Mouse (Mus musculus): ENCODE data around the gene Cfap58. TPM values are rescaled to one million over a fixed set of nuclear protein-coding genes. Genes with fewer than 3 reads are reported as not detected.

Cfap58 gene
- polyA plus RNA-seq, 1 experiment from 2014 or later, result 0.09 TPM

GRCm38 (mm10) chr19:47905081-47905480, 32.4 kb upstream of the Cfap58 start:
- no peak overlapping the region for H3K4me3 ChIP-seq
- H3K9me3 ChIP-seq (replicated peaks), result no peaks in the 10 kb centered on the region
- no peak overlapping the region for H3K9ac ChIP-seq
- 0 out of 2 replicates have a peak overlapping the region, but pooled peaks have one; percentile 34 for H3K27ac ChIP-seq
- no peaks in the 10 kb centered on the region for H3K27me3 ChIP-seq
- H3K36me3 ChIP-seq, result no peaks in the 10 kb centered on the region
- 54% methylated on average over 4 of the region's 4 CpGs for WGBS
- no peak overlapping the region for H3K4me2 ChIP-seq
- peaks cover 75% of the 10 kb centered on the region for H3K4me1 ChIP-seq (replicated peaks)
- ATAC-seq (replicated peaks; ENCODE audit: insufficient number of reproducible peaks, insufficient read depth, low FRiP score, low read depth), result no peak

- Histone ChIP-seq H3K27ac (no peak overlapping the region), H3K27me3 (no peaks in the 10 kb centered on the region), H3K4me3 (no peak overlapping the region), H3K9ac (no peak overlapping the region), H3K9me3 (replicated peaks) (no peaks in the 10 kb centered on the region), H3K4me1 (replicated peaks) (peaks cover 75% of the 10 kb centered on the region), H3K4me2 (no peak overlapping the region), H3K36me3 (no peaks in the 10 kb centered on the region)
- ATAC-seq (replicated peaks; ENCODE audit: insufficient number of reproducible peaks, insufficient read depth, low FRiP score, low read depth), result no peak
- WGBS, result 71% methylated on average over 5 of the region's 5 CpGs
Observed at GRCm38 (mm10) chr19:47905603-47906002, 31.9 kb upstream of the Cfap58 start.

GRCm38 (mm10) chr19:47907596-47907995, 29.9 kb upstream of the Cfap58 start:
- WGBS, result 81% methylated on average over 9 of the region's 9 CpGs
- Histone ChIP-seq H3K36me3 (no peaks in the 10 kb centered on the region), H3K27ac (no peak overlapping the region), H3K9ac (no peak overlapping the region), H3K4me3 (no peak overlapping the region), H3K9me3 (replicated peaks) (no peaks in the 10 kb centered on the region), H3K4me2 (no peak overlapping the region), H3K27me3 (no peaks in the 10 kb centered on the region), H3K4me1 (replicated peaks) (peaks cover 72% of the 10 kb centered on the region)
- no peak for ATAC-seq (replicated peaks; ENCODE audit: insufficient number of reproducible peaks, insufficient read depth, low FRiP score, low read depth)

GRCm38 (mm10) chr19:47908961-47909371, 28.5 kb upstream of the Cfap58 start:
- WGBS, result 33% methylated on average over 6 of the region's 6 CpGs
- 0 out of 2 replicates have a peak, but pooled peaks have one; percentile 16 for ATAC-seq (replicated peaks; ENCODE audit: insufficient number of reproducible peaks, insufficient read depth, low FRiP score, low read depth)
- H3K9ac ChIP-seq, result peak overlapping the region; percentile 19; the same call in 1 of the 2 replicates
- H3K9me3 ChIP-seq (replicated peaks), result no peaks in the 10 kb centered on the region
- peak overlapping the region; percentile 4; the same call in 1 of the 2 replicates for H3K27ac ChIP-seq
- peak overlapping the region; percentile 55; the same call in 1 of the 2 replicates for H3K4me2 ChIP-seq
- H3K27me3 ChIP-seq, result no peaks in the 10 kb centered on the region
- peaks cover 61% of the 10 kb centered on the region for H3K4me1 ChIP-seq (replicated peaks)
- no peaks in the 10 kb centered on the region for H3K36me3 ChIP-seq
- no peak overlapping the region for H3K4me3 ChIP-seq

GRCm38 (mm10) chr19:47909387-47910116, 27.9 kb upstream of the Cfap58 start:
- H3K4me1 ChIP-seq (replicated peaks), result peaks cover 61% of the 10 kb centered on the region
- WGBS, result 10% methylated on average over 10 of the region's 10 CpGs

GRCm38 (mm10) chr19:47910117-47910618, 27.3 kb upstream of the Cfap58 start:
- no peaks in the 10 kb centered on the region for H3K9me3 ChIP-seq (replicated peaks)
- no peak overlapping the region for H3K4me3 ChIP-seq
- H3K27ac ChIP-seq, result peak overlapping the region; percentile 83
- 33% methylated on average over 3 of the region's 4 CpGs for WGBS
- H3K9ac ChIP-seq, result no peak overlapping the region
- H3K4me1 ChIP-seq (replicated peaks), result peaks cover 55% of the 10 kb centered on the region
- ATAC-seq (replicated peaks; ENCODE audit: insufficient number of reproducible peaks, insufficient read depth, low FRiP score, low read depth), result no peak
- no peaks in the 10 kb centered on the region for H3K27me3 ChIP-seq
- no peaks in the 10 kb centered on the region for H3K36me3 ChIP-seq
- H3K4me2 ChIP-seq, result peak overlapping the region; percentile 55

More at GRCm38 (mm10) chr19:47909387-47910116, 27.9 kb upstream of the Cfap58 start:
- Histone ChIP-seq H3K27ac (peak overlapping the region; percentile 83), H3K9me3 (replicated peaks) (no peaks in the 10 kb centered on the region), H3K4me3 (peak overlapping the region; percentile 33), H3K9ac (peak overlapping the region; percentile 40), H3K4me2 (peak overlapping the region; percentile 55), H3K27me3 (no peaks in the 10 kb centered on the region), H3K36me3 (no peaks in the 10 kb centered on the region)
- 0 out of 2 replicates have a peak, but pooled peaks have one; percentile 50 for ATAC-seq (replicated peaks; ENCODE audit: insufficient number of reproducible peaks, insufficient read depth, low FRiP score, low read depth)

GRCm38 (mm10) chr19:47910751-47911150, 26.7 kb upstream of the Cfap58 start:
- Histone ChIP-seq H3K9ac (no peak overlapping the region), H3K9me3 (replicated peaks) (no peaks in the 10 kb centered on the region), H3K27ac (peak overlapping the region; percentile 83; the same call in 1 of the 2 replicates), H3K4me1 (replicated peaks) (peaks cover 54% of the 10 kb centered on the region), H3K36me3 (no peaks in the 10 kb centered on the region), H3K4me2 (no peak overlapping the region), H3K27me3 (no peaks in the 10 kb centered on the region), H3K4me3 (no peak overlapping the region)
- no peak for ATAC-seq (replicated peaks; ENCODE audit: insufficient number of reproducible peaks, insufficient read depth, low FRiP score, low read depth)
- 72% methylated on average over 4 of the region's 4 CpGs for WGBS

- WGBS, result 87% methylated on average over 7 of the region's 7 CpGs
- no peak overlapping the region for H3K4me2 ChIP-seq
Observed at GRCm38 (mm10) chr19:47913344-47913743, 24.1 kb upstream of the Cfap58 start.

GRCm38 (mm10) chr19:47914191-47914590, 23.3 kb upstream of the Cfap58 start:
- H3K27ac ChIP-seq, result no peak overlapping the region
- WGBS, result 89% methylated on average over 4 of the region's 4 CpGs
- peaks cover 63% of the 10 kb centered on the region for H3K4me1 ChIP-seq (replicated peaks)
- no peak overlapping the region for H3K4me2 ChIP-seq
- no peaks in the 10 kb centered on the region for H3K27me3 ChIP-seq
- no peaks in the 10 kb centered on the region for H3K9me3 ChIP-seq (replicated peaks)
- no peak for ATAC-seq (replicated peaks; ENCODE audit: insufficient number of reproducible peaks, insufficient read depth, low FRiP score, low read depth)
- H3K4me3 ChIP-seq, result no peak overlapping the region
- no peak overlapping the region for H3K9ac ChIP-seq
- no peaks in the 10 kb centered on the region for H3K36me3 ChIP-seq

More at GRCm38 (mm10) chr19:47913344-47913743, 24.1 kb upstream of the Cfap58 start:
- peaks cover 72% of the 10 kb centered on the region for H3K4me1 ChIP-seq (replicated peaks)
- H3K27me3 ChIP-seq, result no peaks in the 10 kb centered on the region
- no peak overlapping the region for H3K4me3 ChIP-seq
- H3K9me3 ChIP-seq (replicated peaks), result no peaks in the 10 kb centered on the region
- no peak for ATAC-seq (replicated peaks; ENCODE audit: insufficient number of reproducible peaks, insufficient read depth, low FRiP score, low read depth)
- H3K27ac ChIP-seq, result no peak overlapping the region
- no peak overlapping the region for H3K9ac ChIP-seq
- H3K36me3 ChIP-seq, result no peaks in the 10 kb centered on the region

- H3K27me3 ChIP-seq, result no peaks in the 10 kb centered on the region
- H3K27ac ChIP-seq, result no peak overlapping the region
- H3K9me3 ChIP-seq (replicated peaks), result no peaks in the 10 kb centered on the region
- no peak overlapping the region for H3K4me2 ChIP-seq
- 78% methylated on average over 4 of the region's 4 CpGs for WGBS
- H3K9ac ChIP-seq, result no peak overlapping the region
- ATAC-seq (replicated peaks; ENCODE audit: insufficient number of reproducible peaks, insufficient read depth, low FRiP score, low read depth), result no peak
- no peak overlapping the region for H3K4me3 ChIP-seq
- H3K4me1 ChIP-seq (replicated peaks), result peaks cover 53% of the 10 kb centered on the region
- H3K36me3 ChIP-seq, result no peaks in the 10 kb centered on the region
Observed at GRCm38 (mm10) chr19:47915251-47915650, 22.2 kb upstream of the Cfap58 start.

- H3K27me3 ChIP-seq, result no peaks in the 10 kb centered on the region
- peak overlapping the region; percentile 98 for H3K27ac ChIP-seq
- no peak for ATAC-seq (replicated peaks; ENCODE audit: insufficient number of reproducible peaks, insufficient read depth, low FRiP score, low read depth)
- H3K4me1 ChIP-seq (replicated peaks), result peaks cover 40% of the 10 kb centered on the region
- H3K36me3 ChIP-seq, result no peaks in the 10 kb centered on the region
- no peaks in the 10 kb centered on the region for H3K9me3 ChIP-seq (replicated peaks)
- H3K9ac ChIP-seq, result peak overlapping the region; percentile 92
- peak overlapping the region; percentile 88 for H3K4me3 ChIP-seq
- peak overlapping the region; percentile 80 for H3K4me2 ChIP-seq
- 35% methylated on average over 4 of the region's 4 CpGs for WGBS
Observed at GRCm38 (mm10) chr19:47917396-47917795, 20.1 kb upstream of the Cfap58 start.
